Mouse (Mus musculus) ES-Bruce4 (cell line): ENCODE data around the gene Art3.

Experiments used
- CTCF ChIP-seq: IDR thresholded peaks from one replicate; pipeline ENCODE4 v1.8.1; 2011; ENCODE audit warnings: low read depth, low read length
- POLR2A ChIP-seq: IDR thresholded peaks from one replicate; pipeline ENCODE4 v1.8.1; 2011; ENCODE audit warnings: low read length; ENCODE audit not compliant: insufficient read depth

DNA sequence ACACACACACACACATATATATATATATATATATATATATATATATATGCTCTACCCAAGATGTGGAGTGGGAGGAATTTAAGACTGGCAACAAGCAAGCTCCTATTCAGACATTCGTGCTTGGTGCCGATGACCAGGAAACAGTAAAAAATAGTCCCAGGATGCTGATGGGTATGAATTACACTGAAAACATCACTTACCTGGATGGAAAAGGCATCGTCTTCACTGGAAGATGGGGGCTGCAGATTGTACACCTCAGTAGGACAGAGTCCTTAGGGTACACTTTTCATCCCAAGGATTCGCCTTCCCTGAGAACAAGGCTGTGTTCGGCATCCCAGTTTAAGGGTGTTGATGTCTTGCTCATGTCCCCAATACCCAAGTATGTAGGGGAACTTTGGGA is 32.4 kb downstream of the Art3 start:
- no peak for TF ChIP-seq CTCF
- TF ChIP-seq POLR2A: no peak
